Mouse (Mus musculus) layer of hippocampus, adult 9-10 months (tissue): ENCODE results near the gene Ubtd1.

ENCODE experiments used
- DNase-seq: peaks from one replicate; pipeline ENCODE4 v3.0.0; 2022; ENCODE audit warnings: low spot score

The Ubtd1 gene

DNA sequence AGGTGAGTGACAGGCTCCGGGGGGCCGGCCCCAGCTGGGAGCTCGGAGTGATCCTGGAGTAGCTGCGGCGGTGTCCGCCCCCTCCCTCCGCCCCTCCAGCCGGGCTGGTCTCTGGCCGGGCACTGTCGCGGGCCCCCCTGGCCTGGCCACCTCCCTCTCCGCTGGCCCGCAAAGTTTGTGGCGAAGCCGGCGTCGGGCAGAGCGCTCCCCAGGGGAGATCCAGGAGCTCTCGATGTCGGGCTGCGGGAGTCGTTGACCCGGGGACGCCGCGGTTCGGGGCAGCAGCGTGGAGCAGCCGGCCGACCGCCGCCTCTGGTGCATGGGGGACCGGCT lies at the start of gene Ubtd1:
Ubtd1 (plus strand) TSS at position 169 of the 333 bp plus-strand sequence.
- no peak for DNase-seq

DNA sequence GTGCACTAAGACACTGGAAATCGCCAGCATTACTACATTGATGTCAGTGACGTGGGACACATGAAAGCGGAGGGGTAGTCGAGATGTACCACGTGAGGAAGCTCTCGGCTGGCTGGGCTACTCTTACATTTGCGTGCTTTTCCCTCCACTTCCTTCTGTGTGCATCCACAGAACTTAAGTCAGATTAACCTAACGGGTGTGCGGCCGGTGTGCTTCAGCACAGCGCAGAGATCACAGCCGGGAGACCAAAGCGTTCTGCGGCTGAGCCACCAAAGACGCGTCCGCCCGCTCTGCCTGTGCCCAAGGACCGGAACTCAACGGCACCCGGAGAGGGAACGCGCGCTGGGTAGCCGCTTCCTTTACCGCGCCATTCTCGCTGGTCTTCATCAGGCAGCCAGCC lies 48.9 kb upstream of the Ubtd1 start:
- DNase-seq, result no peak

DNA sequence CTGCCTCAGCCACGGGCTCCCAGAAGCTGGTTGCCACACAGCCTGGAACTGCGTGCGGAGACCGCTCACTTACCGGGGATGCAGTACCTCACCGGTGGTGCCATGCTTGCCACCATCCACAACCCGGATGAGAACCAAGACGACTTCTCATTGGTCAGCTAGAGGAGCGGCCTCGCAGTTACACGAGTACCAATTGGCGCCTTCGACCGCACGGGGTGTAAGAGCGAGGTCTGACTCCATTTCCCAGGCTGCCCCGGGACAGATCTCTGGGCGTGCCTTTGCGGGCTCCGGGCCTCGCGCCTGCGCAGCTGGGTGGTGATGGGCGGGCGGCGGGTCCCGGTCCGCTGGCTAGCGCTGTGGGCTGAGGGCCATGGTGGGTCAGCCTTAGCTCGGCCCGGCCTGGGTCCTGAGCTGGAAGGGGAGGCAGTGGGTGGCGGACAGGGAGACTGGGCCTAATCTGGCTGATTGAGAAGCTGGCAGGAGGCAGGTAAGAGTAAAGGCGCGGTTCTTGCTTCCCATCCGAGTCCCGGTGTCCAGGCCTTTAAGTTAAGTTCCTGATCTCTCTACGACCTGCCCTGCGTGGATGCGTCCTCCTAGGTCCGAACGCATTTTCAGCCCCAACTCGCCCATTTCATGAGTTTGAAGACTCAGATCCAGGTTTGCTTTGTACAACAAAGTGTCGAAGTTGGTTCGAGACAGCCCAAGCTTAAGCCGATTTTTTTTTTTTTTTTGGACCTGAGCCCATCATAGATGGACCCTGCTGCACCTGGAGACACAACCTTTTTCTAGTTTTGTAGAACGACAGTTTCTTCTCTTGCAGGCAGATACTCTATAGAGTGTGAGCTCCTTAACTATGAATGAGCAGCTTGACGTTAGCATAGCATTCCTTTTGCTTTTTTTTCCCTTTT lies 48.1 kb upstream of the Ubtd1 start, which contains the start of the genes Exosc1 and Zdhhc16:
Exosc1 (minus strand) TSS at position 245 of the 908 bp plus-strand sequence.
Zdhhc16 (plus strand) TSS at position 302 of the 908 bp plus-strand sequence.
- peak; percentile 100 for DNase-seq

DNA sequence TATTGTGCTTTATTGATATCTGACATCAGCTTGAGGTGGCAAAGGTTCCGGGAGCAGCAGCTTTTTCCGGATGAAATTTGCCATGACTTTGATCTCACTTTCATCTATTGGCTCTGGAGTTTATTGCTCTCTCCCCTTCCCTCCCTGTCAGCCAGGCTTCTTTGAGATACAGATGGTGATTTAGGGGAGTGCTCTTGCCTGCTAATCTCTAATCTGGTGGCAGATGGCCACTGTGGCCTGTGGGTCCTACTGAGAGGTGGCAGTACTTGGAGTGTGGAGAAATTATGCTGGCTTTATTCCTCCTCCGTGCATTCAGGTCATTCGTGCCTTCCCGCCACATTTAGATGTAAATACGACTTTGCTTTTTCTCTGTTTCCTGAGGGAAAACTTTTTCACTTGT lies 47.4 kb upstream of the Ubtd1 start:
- no peak for DNase-seq

DNA sequence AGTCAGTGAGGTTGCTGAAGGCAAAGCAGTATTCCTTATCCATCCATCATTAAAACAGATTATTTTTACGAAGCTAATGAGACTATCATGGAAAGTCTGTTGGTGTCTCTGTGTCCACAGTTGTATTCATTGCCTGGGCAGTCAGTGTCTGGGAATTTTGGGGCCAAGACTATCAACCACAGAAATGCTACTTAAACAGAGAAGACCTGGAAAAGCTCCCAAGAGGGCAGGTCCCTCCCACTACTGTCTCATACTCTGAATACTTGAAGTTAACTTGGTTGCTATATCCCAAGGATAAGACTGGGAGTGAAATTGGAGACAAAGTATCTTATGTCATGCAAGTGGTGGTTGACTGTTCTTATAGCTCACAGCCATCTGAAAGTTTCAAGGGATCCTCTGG lies 45.6 kb upstream of the Ubtd1 start:
- DNase-seq, result no peak

GRCm38 (mm10) chr19:41938539-41938938 lies 43.0 kb upstream of the Ubtd1 start:
- no peak for DNase-seq

GRCm38 (mm10) chr19:41943841-41944240 lies 37.7 kb upstream of the Ubtd1 start:
- no peak for DNase-seq

DNA sequence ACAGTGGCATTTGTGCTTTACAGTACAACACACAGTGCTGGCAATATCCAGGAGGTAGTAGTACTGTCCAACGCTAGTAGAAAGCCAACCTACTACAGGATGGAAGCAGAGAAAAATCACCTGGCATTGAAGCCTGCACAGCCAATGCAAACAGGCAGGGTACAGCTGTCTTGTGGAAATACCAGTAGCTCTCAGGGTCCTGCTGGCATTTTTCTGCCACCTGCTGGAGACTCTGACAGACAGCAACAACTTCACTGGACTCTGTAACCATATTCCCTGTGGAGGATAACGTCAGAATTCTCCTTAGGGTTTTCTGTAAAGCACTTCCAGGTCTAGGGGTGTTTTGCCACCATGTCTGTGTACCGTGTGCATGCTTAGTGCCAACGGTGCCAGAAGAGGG lies 29.3 kb upstream of the Ubtd1 start:
- DNase-seq, result no peak

DNA sequence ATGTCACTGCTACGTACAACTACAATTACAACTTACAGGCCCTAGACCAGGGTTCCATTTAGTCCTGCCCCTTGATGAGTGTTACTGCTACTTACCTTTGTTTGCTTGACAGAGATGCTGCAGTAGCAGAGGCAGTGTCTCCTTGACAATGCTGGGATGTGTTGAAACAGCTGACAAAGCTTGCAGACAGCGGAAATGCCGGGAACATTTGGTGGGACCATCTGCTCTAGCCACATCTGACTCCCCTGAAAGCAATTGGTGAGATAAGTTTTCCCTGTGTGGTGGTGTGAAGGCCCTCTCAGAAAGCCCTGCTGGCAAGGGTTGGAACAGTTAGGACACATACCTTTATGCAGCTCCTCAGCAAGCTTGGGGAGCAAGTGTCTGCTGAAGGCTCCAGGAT lies 28.0 kb upstream of the Ubtd1 start:
- peak; percentile 25 for DNase-seq

DNA sequence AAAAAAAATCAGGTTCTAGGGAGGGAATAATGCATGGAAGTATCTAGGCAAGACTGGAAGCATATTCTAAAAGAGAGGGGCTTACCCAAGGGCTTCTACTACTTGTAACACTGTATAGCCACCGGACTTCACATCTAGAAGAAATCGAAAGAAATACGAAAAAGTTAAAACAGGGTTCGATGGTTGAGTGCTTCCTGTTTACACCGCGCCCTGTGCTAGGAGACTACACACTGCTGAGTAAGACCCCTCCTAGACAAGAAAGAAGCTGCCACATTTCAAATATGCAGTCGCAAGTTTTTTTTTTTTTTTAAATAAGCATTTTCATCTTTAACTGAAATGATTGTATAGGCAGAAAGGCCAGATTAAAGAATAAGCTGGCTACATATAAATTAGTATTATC lies 11.9 kb upstream of the Ubtd1 start:
- DNase-seq, result no peak

- DNase-seq, result no peak
These were observed 7.4 kb upstream of the Ubtd1 start for GRCm38 (mm10) chr19:41973891-41974794.

- DNase-seq, result no peak
These were observed 1.1 kb upstream of the Ubtd1 start for GRCm38 (mm10) chr19:41980422-41980818.

DNA sequence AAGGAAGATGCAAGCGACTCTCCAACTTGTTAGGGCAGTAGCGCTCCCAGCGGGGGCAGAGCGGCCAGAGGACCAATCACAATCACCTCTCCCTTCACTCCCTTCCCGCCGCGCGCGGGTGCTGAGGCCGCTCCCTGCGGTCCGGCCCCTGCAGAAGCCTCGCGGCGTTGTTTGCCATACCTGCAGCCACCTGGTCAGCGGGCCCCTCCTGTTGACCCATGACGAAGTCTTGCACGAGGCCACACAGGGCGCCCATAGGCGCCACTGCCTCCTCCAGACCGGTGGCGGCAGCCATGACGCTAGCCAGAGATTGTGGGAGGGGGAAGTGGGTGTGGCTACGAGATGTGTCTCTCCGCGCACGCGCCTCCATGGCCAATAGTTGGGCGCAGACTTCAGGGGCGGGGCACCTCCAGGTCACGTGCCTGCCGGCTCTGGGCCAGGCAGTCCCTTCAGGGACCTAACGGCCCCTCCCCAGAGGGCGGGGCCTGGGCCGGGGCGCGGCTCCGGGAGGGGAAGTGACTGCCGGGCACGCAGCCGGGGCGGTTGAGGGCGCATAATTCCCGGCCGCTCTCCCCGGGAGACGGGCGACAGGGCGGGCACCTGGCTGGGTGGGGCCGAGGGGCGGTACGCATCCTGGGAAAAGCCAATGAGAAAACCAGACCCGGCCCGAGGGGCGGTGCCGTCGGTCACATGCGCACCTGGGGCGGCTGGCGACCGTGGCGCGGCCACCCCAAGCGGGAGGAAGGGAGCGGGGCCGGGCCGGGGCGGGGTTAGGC lies 556 bp upstream of the Ubtd1 start, which contains the start of gene Mms19:
Mms19 (minus strand) TSS at position 339 of the 776 bp plus-strand sequence.
- DNase-seq, result peak; percentile 97

DNA sequence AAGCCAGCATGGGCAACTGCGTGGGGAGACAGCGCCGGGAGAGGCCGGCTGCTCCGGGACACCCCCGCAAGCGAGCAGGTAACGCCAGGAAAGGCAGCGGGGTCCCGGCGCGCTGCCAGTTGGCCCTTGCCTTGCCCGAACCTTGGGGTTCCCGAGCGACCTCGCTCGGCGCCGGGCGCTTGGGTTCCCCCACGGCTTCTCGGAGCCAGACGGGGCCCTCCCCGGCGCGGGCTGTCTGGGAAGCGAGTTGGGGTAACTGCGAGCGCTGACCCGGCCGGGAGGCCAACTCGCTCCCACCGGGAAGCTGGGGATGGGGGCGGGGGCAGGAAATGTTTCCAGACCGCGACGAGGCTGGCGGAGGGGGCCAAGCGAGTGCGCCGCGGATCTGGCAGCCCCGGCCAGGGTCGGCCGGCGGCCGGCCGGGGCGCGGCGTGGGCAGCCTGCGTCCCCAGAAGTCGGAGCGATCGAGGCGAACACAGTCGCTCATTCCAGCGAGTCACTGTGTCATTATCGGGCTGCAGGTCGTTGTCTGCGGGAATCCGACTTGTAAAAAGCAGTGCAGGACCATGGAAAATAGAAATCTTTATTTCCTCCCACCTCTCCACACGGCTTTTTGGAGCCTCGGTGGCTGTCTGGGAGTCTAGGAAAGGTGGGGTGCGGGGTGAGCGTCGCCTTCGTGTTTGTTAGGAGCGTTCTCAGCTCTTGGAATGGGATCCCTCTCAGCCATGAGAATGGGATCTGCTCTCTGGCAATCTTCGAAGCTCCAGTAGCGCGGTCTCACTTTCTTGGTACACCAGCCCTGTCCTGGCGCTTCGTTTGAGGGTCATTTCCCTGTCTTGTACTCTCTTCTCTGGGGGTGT lies 598 bp downstream of the Ubtd1 start:
- no peak for DNase-seq

GRCm38 (mm10) chr19:41982791-41983150 lies 1.2 kb downstream of the Ubtd1 start:
- no peak for DNase-seq

- DNase-seq, result no peak
These were observed 4.4 kb downstream of the Ubtd1 start for GRCm38 (mm10) chr19:41985994-41986393.

- no peak for DNase-seq
These were observed 5.6 kb downstream of the Ubtd1 start for GRCm38 (mm10) chr19:41987206-41987605.

GRCm38 (mm10) chr19:41989810-41990209 lies 8.2 kb downstream of the Ubtd1 start:
- no peak for DNase-seq

DNA sequence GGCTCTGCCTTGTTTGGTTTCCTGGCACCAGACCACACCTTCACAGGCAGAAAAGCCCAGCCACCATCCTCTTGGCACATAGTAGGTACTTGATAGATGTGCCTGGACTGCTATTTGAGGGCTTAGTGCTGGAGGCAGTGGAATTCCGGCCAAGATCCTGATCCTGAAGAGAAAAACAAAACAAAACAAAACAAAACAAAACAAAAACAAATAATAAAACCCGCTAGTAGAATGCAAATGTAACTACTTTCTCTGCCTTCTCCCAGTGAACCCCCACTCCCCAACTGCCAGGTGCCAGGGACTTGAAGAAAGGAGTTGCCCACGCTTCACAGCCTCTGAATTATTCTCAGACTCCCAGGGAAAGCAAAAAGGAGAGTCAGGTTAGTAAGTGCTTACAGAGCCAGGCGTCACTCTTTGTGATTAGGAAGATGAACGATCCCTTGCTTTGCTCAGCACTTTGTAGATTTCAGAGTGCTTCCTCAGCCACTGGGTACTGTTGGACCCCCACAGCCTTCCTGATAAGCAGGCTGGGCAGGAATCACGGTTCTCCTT lies 10.4 kb downstream of the Ubtd1 start:
- no peak for DNase-seq

DNA sequence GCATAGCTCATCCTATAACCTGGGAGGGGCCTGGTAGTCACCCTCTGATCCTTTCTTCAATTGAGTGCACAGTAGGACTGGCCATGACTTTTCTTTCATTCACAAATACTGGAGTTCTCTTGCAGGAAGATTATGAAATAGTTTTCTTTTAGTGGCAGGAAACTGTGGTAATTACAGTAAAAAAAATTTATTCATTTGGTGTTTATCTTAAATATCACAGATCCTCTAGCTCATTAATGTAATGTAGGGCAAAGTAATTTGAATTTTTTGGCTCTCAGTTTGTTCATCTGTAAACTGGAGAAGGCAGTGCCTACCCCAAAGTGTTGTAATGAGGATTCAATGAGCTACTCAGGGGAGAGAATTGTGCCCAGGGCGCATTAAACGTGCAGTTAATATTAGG lies 11.4 kb downstream of the Ubtd1 start:
- DNase-seq, result no peak

GRCm38 (mm10) chr19:41993484-41993883 lies 11.9 kb downstream of the Ubtd1 start:
- no peak for DNase-seq
